Mouse (Mus musculus) midbrain, embryonic 14.5 days (tissue): ENCODE data around the gene Zfp704. TPM values are rescaled to one million over a fixed set of nuclear protein-coding genes. Genes with fewer than 3 reads are reported as not detected.

Experiments used
- ATAC-seq: fragments of 200-750 bp; cut with Nextera tagmentation; 2 replicates; pipeline ENCODE4 v1.8.0; 2017; ENCODE audit warnings: moderate number of reproducible peaks, moderate library complexity; ENCODE audit not compliant: low FRiP score, low TSS enrichment
- DNase-seq: peaks from one replicate; pipeline ENCODE4 v3.0.0-alpha.2; 2015
- H3K27ac ChIP-seq: fragments of 300-500 bp; sonication (generic); replicated peaks from 2 replicates; pipeline ENCODE4 v1.5.1; 2014; ENCODE audit warnings: mild to moderate bottlenecking, low read depth, low read length, moderate library complexity
- H3K27me3 ChIP-seq: fragments of 300-500 bp; sonication (generic); 2 replicates; pipeline ENCODE4 v1.6.1; 2014; ENCODE audit warnings: low read length, control low read depth, mixed read lengths; ENCODE audit not compliant: control insufficient read depth, insufficient read depth
- H3K36me3 ChIP-seq: fragments of 300-500 bp; sonication (generic); 2 replicates; pipeline ENCODE4 v1.6.1; 2014; ENCODE audit warnings: low read length, control low read depth; ENCODE audit not compliant: control insufficient read depth, insufficient read depth
- H3K4me1 ChIP-seq: fragments of 300-500 bp; sonication (generic); 2 replicates; pipeline ENCODE4 v1.6.1; 2014; ENCODE audit warnings: mild to moderate bottlenecking, antibody characterized with exemption, low read length, control low read depth; ENCODE audit not compliant: control insufficient read depth, insufficient read depth
- H3K4me2 ChIP-seq: fragments of 300-500 bp; sonication (generic); 2 replicates; pipeline ENCODE4 v1.6.1; 2014; ENCODE audit warnings: mild to moderate bottlenecking, low read length, moderate library complexity
- H3K4me3 ChIP-seq: fragments of 300-500 bp; sonication (generic); replicated peaks from 2 replicates; pipeline ENCODE4 v1.5.1; 2014; ENCODE audit warnings: low read depth, low read length
- H3K9ac ChIP-seq: fragments of 300-500 bp; sonication (generic); replicated peaks from 2 replicates; pipeline ENCODE4 v1.6.1; 2014; ENCODE audit warnings: mild to moderate bottlenecking, low read length, moderate library complexity
- H3K9me3 ChIP-seq: fragments of 300-500 bp; sonication (generic); 2 replicates; pipeline ENCODE4 v1.6.1; 2016; ENCODE audit warnings: low read length, control low read depth, mixed read lengths; ENCODE audit not compliant: control insufficient read depth
- WGBS: fragments of 180-500 bp; shearing (Covaris S2); extraction: QIAGEN DNeasy Blood & Tissue Kit; methylation state at CpG from one replicate; pipeline ENCODE4 v1.1.7; 2014; 5-methylcytosine and 5-hydroxymethylcytosine counted together
- polyA plus RNA-seq: library from polyadenylated mRNA; unstranded; fragments of >200 nt; fragmentation: Nextera tagmentation; extraction: Ambion mirVana; gene quantifications from 2 replicates; pipeline ENCODE4 v1.2.1, GENCODE M21; 2014

The Zfp704 gene
- polyA plus RNA-seq, 1 experiment from 2014 or later = 14.8 TPM

GRCm38 (mm10) chr3:9604941-9605340, 4.9 kb downstream of the Zfp704 start:
- Histone ChIP-seq H3K9me3 (no peaks in the 10 kb centered on the region), H3K9ac (no peak overlapping the region), H3K27me3 (no peaks in the 10 kb centered on the region), H3K4me2 (no peak overlapping the region), H3K4me3 (no peak overlapping the region), H3K36me3 (no peaks in the 10 kb centered on the region), H3K27ac (no peak overlapping the region), H3K4me1 (peaks cover 20% of the 10 kb centered on the region)
- ATAC-seq (no peak), DNase-seq (no peak)
- 84% methylated on average over 7 of the region's 7 CpGs for WGBS

GRCm38 (mm10) chr3:9603866-9604265, 6.0 kb downstream of the Zfp704 start:
- peaks cover 20% of the 10 kb centered on the region for H3K4me1 ChIP-seq
- DNase-seq (no peak), ATAC-seq (no peak)
- H3K4me3 ChIP-seq = no peak overlapping the region
- H3K4me2 ChIP-seq = no peak overlapping the region
- H3K27me3 ChIP-seq = no peaks in the 10 kb centered on the region
- no peak overlapping the region for H3K9ac ChIP-seq
- no peaks in the 10 kb centered on the region for H3K36me3 ChIP-seq
- no peaks in the 10 kb centered on the region for H3K9me3 ChIP-seq
- WGBS = 88% methylated on average over 4 of the region's 4 CpGs
- no peak overlapping the region for H3K27ac ChIP-seq

GRCm38 (mm10) chr3:9600577-9600976, 9.3 kb downstream of the Zfp704 start:
- H3K36me3 ChIP-seq = no peaks in the 10 kb centered on the region

GRCm38 (mm10) chr3:9599738-9600410, 10.0 kb downstream of the Zfp704 start:
- H3K4me2 ChIP-seq = no peak overlapping the region
- H3K36me3 ChIP-seq = no peaks in the 10 kb centered on the region
- H3K4me1 ChIP-seq = 0 out of 2 replicates have a peak, but pooled peaks cover 2% of the 10 kb centered on the region
- no peak overlapping the region for H3K9ac ChIP-seq
- DNase-seq = no peak
- H3K4me3 ChIP-seq = no peak overlapping the region
- H3K27me3 ChIP-seq = no peaks in the 10 kb centered on the region
- no peak overlapping the region for H3K27ac ChIP-seq
- H3K9me3 ChIP-seq = no peaks in the 10 kb centered on the region
- 85% methylated on average over 11 of the region's 11 CpGs for WGBS
- no peak for ATAC-seq

More at GRCm38 (mm10) chr3:9600577-9600976, 9.3 kb downstream of the Zfp704 start:
- Histone ChIP-seq H3K9me3 (no peaks in the 10 kb centered on the region), H3K9ac (no peak overlapping the region), H3K4me2 (no peak overlapping the region), H3K27ac (no peak overlapping the region), H3K4me1 (peaks cover 4% of the 10 kb centered on the region; the same call in 1 of the 2 replicates), H3K4me3 (no peak overlapping the region), H3K27me3 (no peaks in the 10 kb centered on the region)
- 71% methylated on average over 6 of the region's 6 CpGs for WGBS
- ATAC-seq (no peak), DNase-seq (no peak)

- Histone ChIP-seq H3K9me3 (no peaks in the 10 kb centered on the region), H3K36me3 (no peaks in the 10 kb centered on the region), H3K4me1 (0 out of 2 replicates have a peak, but pooled peaks cover 2% of the 10 kb centered on the region), H3K4me3 (no peak overlapping the region), H3K27me3 (no peaks in the 10 kb centered on the region), H3K9ac (no peak overlapping the region), H3K27ac (no peak overlapping the region), H3K4me2 (no peak overlapping the region)
- ATAC-seq = no peak
- 94% methylated on average over 3 of the region's 3 CpGs for WGBS
- no peak for DNase-seq
Measured at GRCm38 (mm10) chr3:9598061-9598460, 11.8 kb downstream of the Zfp704 start.

- Histone ChIP-seq H3K9me3 (no peaks in the 10 kb centered on the region), H3K4me3 (no peak overlapping the region), H3K4me1 (no peaks in the 10 kb centered on the region), H3K27me3 (no peaks in the 10 kb centered on the region), H3K27ac (no peak overlapping the region), H3K36me3 (no peaks in the 10 kb centered on the region), H3K9ac (no peak overlapping the region), H3K4me2 (no peak overlapping the region)
- WGBS = 89% methylated on average over 7 of the region's 7 CpGs
- no peak for DNase-seq
- no peak for ATAC-seq
Measured at GRCm38 (mm10) chr3:9594457-9594856, 15.4 kb downstream of the Zfp704 start.

- 85% methylated on average over 2 of the region's 2 CpGs for WGBS
- Histone ChIP-seq H3K36me3 (no peaks in the 10 kb centered on the region), H3K4me2 (no peak overlapping the region), H3K9me3 (no peaks in the 10 kb centered on the region), H3K4me1 (no peaks in the 10 kb centered on the region), H3K27ac (no peak overlapping the region), H3K27me3 (no peaks in the 10 kb centered on the region), H3K4me3 (no peak overlapping the region), H3K9ac (no peak overlapping the region)
- DNase-seq (peak; percentile 56), ATAC-seq (no peak)
Measured at GRCm38 (mm10) chr3:9593832-9594231, 16.1 kb downstream of the Zfp704 start.

- no peaks in the 10 kb centered on the region for H3K36me3 ChIP-seq
- H3K4me3 ChIP-seq = no peak overlapping the region
- WGBS = 91% methylated on average over 8 of the region's 8 CpGs
- no peak overlapping the region for H3K27ac ChIP-seq
- H3K9me3 ChIP-seq = no peaks in the 10 kb centered on the region
- no peak for DNase-seq
- H3K27me3 ChIP-seq = no peaks in the 10 kb centered on the region
- H3K9ac ChIP-seq = no peak overlapping the region
- no peak for ATAC-seq
- no peaks in the 10 kb centered on the region for H3K4me1 ChIP-seq
- no peak overlapping the region for H3K4me2 ChIP-seq
Measured at GRCm38 (mm10) chr3:9591416-9592110, 18.3 kb downstream of the Zfp704 start.

GRCm38 (mm10) chr3:9588635-9589034, 21.2 kb downstream of the Zfp704 start:
- Histone ChIP-seq H3K27me3 (no peaks in the 10 kb centered on the region), H3K4me1 (no peaks in the 10 kb centered on the region), H3K27ac (no peak overlapping the region), H3K4me2 (no peak overlapping the region), H3K4me3 (no peak overlapping the region), H3K9ac (no peak overlapping the region), H3K36me3 (no peaks in the 10 kb centered on the region), H3K9me3 (no peaks in the 10 kb centered on the region)
- ATAC-seq (no peak), DNase-seq (no peak)
- 84% methylated on average over 4 of the region's 4 CpGs for WGBS
